Mouse (Mus musculus) kidney, postnatal 0 days (tissue): ENCODE data around the gene Diablo. TPM values are rescaled to one million over a fixed set of nuclear protein-coding genes. Genes with fewer than 3 reads are reported as not detected.

Experiments used
- ATAC-seq: fragments of 200-750 bp; cut with Nextera tagmentation; replicated peaks from 2 replicates; pipeline ENCODE4 v1.8.0; 2017; ENCODE audit warnings: low read depth, moderate number of reproducible peaks, moderate TSS enrichment, moderate library complexity; ENCODE audit not compliant: low FRiP score
- DNase-seq: peaks from one replicate; pipeline ENCODE4 v3.0.0-alpha.2; 2016; ENCODE audit warnings: low spot score
- H3K27ac ChIP-seq: fragments of 300-500 bp; sonication (generic); 2 replicates; pipeline ENCODE4 v1.5.1; 2014; ENCODE audit warnings: mild to moderate bottlenecking
- H3K27me3 ChIP-seq: fragments of 300-500 bp; sonication (generic); 2 replicates; pipeline ENCODE4 v1.6.1; 2014; ENCODE audit warnings: low read length, mixed read lengths; ENCODE audit not compliant: insufficient read depth
- H3K36me3 ChIP-seq: fragments of 300-500 bp; sonication (generic); 2 replicates; pipeline ENCODE4 v1.6.1; 2014; ENCODE audit warnings: low read length, mixed read lengths; ENCODE audit not compliant: insufficient read depth
- H3K4me1 ChIP-seq: fragments of 300-500 bp; sonication (generic); replicated peaks from 2 replicates; pipeline ENCODE4 v1.6.1; 2014; ENCODE audit warnings: antibody characterized with exemption, low read length, mixed read lengths; ENCODE audit not compliant: insufficient read depth
- H3K4me2 ChIP-seq: fragments of 300-500 bp; sonication (generic); 2 replicates; pipeline ENCODE4 v1.6.1; 2014; ENCODE audit warnings: mild to moderate bottlenecking, low read length, moderate library complexity, mixed read lengths
- H3K4me3 ChIP-seq: fragments of 300-500 bp; sonication (generic); replicated peaks from 2 replicates; pipeline ENCODE4 v1.5.1; 2014; ENCODE audit warnings: low read depth, low read length
- H3K9ac ChIP-seq: fragments of 300-500 bp; sonication (generic); 2 replicates; pipeline ENCODE4 v1.6.1; 2014; ENCODE audit warnings: low read depth, low read length
- H3K9me3 ChIP-seq: fragments of 300-500 bp; sonication (generic); replicated peaks from 2 replicates; pipeline ENCODE4 v1.6.1; 2016; ENCODE audit warnings: low read length, inconsistent platforms, mixed read lengths
- CTCF ChIP-seq: IDR thresholded peaks from 2 replicates; pipeline ENCODE4 v1.5.1; 2016; ENCODE audit warnings: antibody characterized with exemption, low read depth, mild to moderate bottlenecking, moderate library complexity
- WGBS: fragments of 180-500 bp; shearing (Covaris S2); extraction: QIAGEN DNeasy Blood & Tissue Kit; methylation state at CpG from one replicate; pipeline ENCODE4 v1.1.7; 2014; 5-methylcytosine and 5-hydroxymethylcytosine counted together
- polyA plus RNA-seq: library from polyadenylated mRNA; unstranded; fragments of >200 nt; fragmentation: Nextera tagmentation; extraction: Ambion mirVana; gene quantifications from 2 replicates; pipeline ENCODE4 v1.2.1, GENCODE M21; 2015

Diablo gene
- polyA plus RNA-seq, 1 experiment from 2014 or later = 101 TPM

GRCm38 (mm10) chr5:123508921-123509320 lies 15.1 kb downstream of the Diablo start:
- no peak for TF ChIP-seq CTCF
- Histone ChIP-seq H3K27ac (no peak overlapping the region), H3K4me3 (peak overlapping the region; percentile 53), H3K27me3 (no peaks in the 10 kb centered on the region), H3K4me1 (no peaks in the 10 kb centered on the region), H3K36me3 (0 out of 2 replicates have a peak, but pooled peaks cover 5% of the 10 kb centered on the region), H3K4me2 (peak overlapping the region; percentile 92), H3K9me3 (no peaks in the 10 kb centered on the region), H3K9ac (peak overlapping the region; percentile 52; the same call in 1 of the 2 replicates)
- 7% methylated on average over 12 of the region's 12 CpGs for WGBS
- ATAC-seq (no peak), DNase-seq (no peak)

GRCm38 (mm10) chr5:123507936-123508723 lies 15.8 kb downstream of the Diablo start:
- WGBS = under 1% methylated on average over 58 of the region's 59 CpGs
- ATAC-seq (peak; percentile 86), DNase-seq (peak; percentile 92)
- Histone ChIP-seq H3K4me3 (peak overlapping the region; percentile 53), H3K27me3 (no peaks in the 10 kb centered on the region), H3K9ac (peak overlapping the region; percentile 52), H3K27ac (no peak overlapping the region), H3K4me2 (peak overlapping the region; percentile 92), H3K4me1 (no peaks in the 10 kb centered on the region), H3K9me3 (no peaks in the 10 kb centered on the region), H3K36me3 (0 out of 2 replicates have a peak, but pooled peaks cover 5% of the 10 kb centered on the region)
- TF ChIP-seq CTCF = peak; percentile 31

- Histone ChIP-seq H3K27me3 (no peaks in the 10 kb centered on the region), H3K4me3 (no peak overlapping the region), H3K9me3 (no peaks in the 10 kb centered on the region), H3K36me3 (no peaks in the 10 kb centered on the region), H3K4me1 (no peaks in the 10 kb centered on the region), H3K9ac (no peak overlapping the region), H3K27ac (no peak overlapping the region), H3K4me2 (no peak overlapping the region)
- ATAC-seq (no peak), DNase-seq (no peak)
- TF ChIP-seq CTCF = no peak
- 68% methylated on average over 4 of the region's 4 CpGs for WGBS
These were observed 22.0 kb downstream of the Diablo start for GRCm38 (mm10) chr5:123501973-123502372.

- DNase-seq = peak; percentile 44
- H3K27ac ChIP-seq = no peak overlapping the region
- H3K36me3 ChIP-seq = no peaks in the 10 kb centered on the region
- H3K27me3 ChIP-seq = no peaks in the 10 kb centered on the region
- no peak overlapping the region for H3K9ac ChIP-seq
- H3K4me2 ChIP-seq = no peak overlapping the region
- H3K9me3 ChIP-seq = no peaks in the 10 kb centered on the region
- 38% methylated on average over 4 of the region's 4 CpGs for WGBS
- TF ChIP-seq CTCF = peak; percentile 68
- ATAC-seq = no peak
- no peaks in the 10 kb centered on the region for H3K4me1 ChIP-seq
- H3K4me3 ChIP-seq = no peak overlapping the region
These were observed 24.3 kb downstream of the Diablo start for GRCm38 (mm10) chr5:123499717-123500116.

GRCm38 (mm10) chr5:123489935-123490334 lies 34.0 kb downstream of the Diablo start:
- Histone ChIP-seq H3K9ac (no peak overlapping the region), H3K27me3 (no peaks in the 10 kb centered on the region), H3K27ac (no peak overlapping the region), H3K4me1 (0 out of 2 replicates have a peak, but pooled peaks cover 4% of the 10 kb centered on the region), H3K36me3 (no peaks in the 10 kb centered on the region), H3K4me2 (no peak overlapping the region), H3K4me3 (no peak overlapping the region), H3K9me3 (no peaks in the 10 kb centered on the region)
- no peak for TF ChIP-seq CTCF
- ATAC-seq (no peak), DNase-seq (peak; percentile 27)
- WGBS = 28% methylated on average over 9 of the region's 9 CpGs

GRCm38 (mm10) chr5:123489112-123489785 lies 34.7 kb downstream of the Diablo start, which contains the start of the genes Lrrc43 and Il31:
Gene Lrrc43 (plus strand): TSS chr5:123489305.
Gene Il31 (minus strand): TSS chr5:123489489.
- DNase-seq (peak; percentile 29), ATAC-seq (peak; percentile 54; the same call in 1 of the 2 replicates)
- TF ChIP-seq CTCF = no peak

More at GRCm38 (mm10) chr5:123489112-123489785, 34.7 kb downstream of the Diablo start, which contains the start of the genes Lrrc43 and Il31:
- no peaks in the 10 kb centered on the region for H3K9me3 ChIP-seq
- H3K27ac ChIP-seq = no peak within 1 kb of the TSS
- H3K4me1 ChIP-seq = 0 out of 2 replicates have a peak, but pooled peaks cover 4% of the 10 kb centered on the region
- H3K36me3 ChIP-seq = no peaks in the 10 kb centered on the region
- H3K4me2 ChIP-seq = peak within 1 kb of the TSS; percentile 40
- 9% methylated on average over 25 of the region's 25 CpGs for WGBS
- H3K4me3 ChIP-seq = no peak within 1 kb of the TSS
- no peak within 1 kb of the TSS for H3K9ac ChIP-seq
- H3K27me3 ChIP-seq = no peaks in the 10 kb centered on the region
